Mouse (Mus musculus) intestine, embryonic 16.5 days (tissue): ENCODE measurements around the gene Hist1h2bc. TPM values are rescaled to one million over a fixed set of nuclear protein-coding genes. Genes with fewer than 3 reads are reported as not detected.

ENCODE experiments used
- ATAC-seq: fragments of 200-750 bp; cut with Nextera tagmentation; 2 replicates; pipeline ENCODE4 v1.8.0; 2017; ENCODE audit warnings: moderate TSS enrichment, moderate library complexity
- H3K27ac ChIP-seq: fragments of 300-500 bp; sonication (generic); 2 replicates; pipeline ENCODE4 v1.5.1; 2014; ENCODE audit warnings: mild to moderate bottlenecking, low read length
- H3K27me3 ChIP-seq: fragments of 300-500 bp; sonication (generic); replicated peaks from 2 replicates; pipeline ENCODE4 v1.6.1; 2014; ENCODE audit warnings: low read length, control low read depth, mixed read lengths; ENCODE audit not compliant: control insufficient read depth, insufficient read depth
- H3K36me3 ChIP-seq: fragments of 300-500 bp; sonication (generic); 2 replicates; pipeline ENCODE4 v1.6.1; 2014; ENCODE audit warnings: low read length, control low read depth; ENCODE audit not compliant: control insufficient read depth, insufficient read depth
- H3K4me1 ChIP-seq: fragments of 300-500 bp; sonication (generic); 2 replicates; pipeline ENCODE4 v1.6.1; 2014; ENCODE audit warnings: low read length, control low read depth, mixed read lengths; ENCODE audit not compliant: control insufficient read depth, insufficient read depth
- H3K4me2 ChIP-seq: fragments of 300-500 bp; sonication (generic); 2 replicates; pipeline ENCODE4 v1.6.1; 2014; ENCODE audit warnings: low read depth, low read length, control low read depth
- H3K4me3 ChIP-seq: fragments of 300-500 bp; sonication (generic); 2 replicates; pipeline ENCODE4 v1.5.1; 2014; ENCODE audit warnings: mild to moderate bottlenecking, low read length
- H3K9ac ChIP-seq: fragments of 300-500 bp; sonication (generic); 2 replicates; pipeline ENCODE4 v1.6.1; 2014; ENCODE audit warnings: low read depth, low read length
- H3K9me3 ChIP-seq: fragments of 300-500 bp; sonication (generic); 2 replicates; pipeline ENCODE4 v1.6.1; 2016; ENCODE audit warnings: low read length, control low read depth; ENCODE audit not compliant: control insufficient read depth
- WGBS: fragments of 180-500 bp; shearing (Covaris S2); extraction: QIAGEN DNeasy Blood & Tissue Kit; methylation state at CpG from one replicate; pipeline ENCODE4 v1.1.7; 2014; 5-methylcytosine and 5-hydroxymethylcytosine counted together
- microRNA-seq: library from miRNA; unstranded; fragments of <30 nt; microRNA quantifications from one replicate; pipeline ENCODE4, GENCODE M21; 2016
- polyA plus RNA-seq: library from polyadenylated mRNA; unstranded; fragments of >200 nt; fragmentation: Nextera tagmentation; extraction: Ambion mirVana; gene quantifications from 2 replicates; pipeline ENCODE4 v1.2.1, GENCODE M21; 2015

Gene Hist1h2bc
- polyA plus RNA-seq, 1 experiment from 2014 or later: 101 TPM

DNA sequence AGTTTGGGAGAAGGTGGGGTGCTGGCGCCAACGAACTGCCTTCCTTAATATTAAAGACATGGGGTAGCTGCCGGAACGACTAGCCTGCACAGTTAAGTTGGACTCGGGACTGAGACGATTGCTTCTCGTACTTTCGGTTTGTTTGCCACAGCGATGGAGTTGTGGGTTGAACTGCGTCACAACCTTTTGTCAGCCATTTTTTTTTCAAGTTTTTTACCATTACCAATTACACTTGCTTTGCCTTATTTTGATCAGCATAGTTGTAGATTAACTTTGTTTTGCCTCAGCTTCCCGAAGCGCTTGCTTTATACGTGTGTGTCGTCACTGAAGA, 55.9 kb downstream of the Hist1h2bc start:
- Histone ChIP-seq H3K36me3 (no peaks in the 10 kb centered on the region), H3K27me3 (no peaks in the 10 kb centered on the region), H3K4me2 (peak overlapping the region; percentile 91), H3K9me3 (no peaks in the 10 kb centered on the region), H3K4me1 (peaks cover 5% of the 10 kb centered on the region), H3K9ac (peak overlapping the region; percentile 94), H3K4me3 (peak overlapping the region; percentile 61), H3K27ac (peak overlapping the region; percentile 99)
- no peak for ATAC-seq
- WGBS: under 1% methylated on average over 14 of the region's 14 CpGs

GRCm38 (mm10) chr13:23740256-23740840, 56.3 kb downstream of the Hist1h2bc start:
- Histone ChIP-seq H3K9ac (peak overlapping the region; percentile 94), H3K4me2 (peak overlapping the region; percentile 91), H3K4me1 (peaks cover 5% of the 10 kb centered on the region), H3K27me3 (no peaks in the 10 kb centered on the region), H3K4me3 (peak overlapping the region; percentile 61), H3K9me3 (no peaks in the 10 kb centered on the region), H3K27ac (peak overlapping the region; percentile 99), H3K36me3 (no peaks in the 10 kb centered on the region)
- no peak for ATAC-seq
- 15% methylated on average over 13 of the region's 13 CpGs for WGBS

- Histone ChIP-seq H3K27me3 (no peaks in the 10 kb centered on the region), H3K9ac (no peak overlapping the region), H3K4me1 (peaks cover 5% of the 10 kb centered on the region), H3K27ac (no peak overlapping the region), H3K9me3 (no peaks in the 10 kb centered on the region), H3K4me3 (peak overlapping the region; percentile 61; the same call in 1 of the 2 replicates), H3K36me3 (no peaks in the 10 kb centered on the region), H3K4me2 (peak overlapping the region; percentile 91)
- ATAC-seq: no peak
- 70% methylated on average over 5 of the region's 5 CpGs for WGBS
These were observed 56.9 kb downstream of the Hist1h2bc start for GRCm38 (mm10) chr13:23740910-23741309.

- ATAC-seq: no peak
These were observed 58.0 kb downstream of the Hist1h2bc start for GRCm38 (mm10) chr13:23742007-23742406.

More at GRCm38 (mm10) chr13:23742007-23742406, 58.0 kb downstream of the Hist1h2bc start:
- H3K27ac ChIP-seq: peak overlapping the region; percentile 45; the same call in 1 of the 2 replicates
- H3K36me3 ChIP-seq: no peaks in the 10 kb centered on the region
- H3K27me3 ChIP-seq: no peaks in the 10 kb centered on the region
- no peak overlapping the region; the same call in 1 of the 2 replicates for H3K9ac ChIP-seq
- H3K4me3 ChIP-seq: no peak overlapping the region
- H3K4me2 ChIP-seq: no peak overlapping the region
- no peaks in the 10 kb centered on the region for H3K9me3 ChIP-seq
- peaks cover 6% of the 10 kb centered on the region for H3K4me1 ChIP-seq

Small RNA genes within 50 kb of the gene (microRNA-seq; reads per million reads assigned to microRNA genes)
- gene Gm44350: not detected

Other genes starting within 250 kb of the Hist1h2bc start
- 0.07 and 0.11 TPM in 2 replicates for gene Btn1a1, start 218.3 kb upstream of the Hist1h2bc start, polyA plus RNA-seq
- 0.12 TPM in 2 replicates for gene Btn2a2, start 195.3 kb upstream of the Hist1h2bc start, polyA plus RNA-seq
- gene Hist1h4h, start 153.1 kb upstream of the Hist1h2bc start, polyA plus RNA-seq: 3.5 and 3.7 TPM in 2 replicates
- gene Hist1h2af, start 150.3 kb upstream of the Hist1h2bc start, polyA plus RNA-seq: 2.5 and 3.6 TPM in 2 replicates
- 2.6 and 3.7 TPM in 2 replicates for gene Hist1h3g, start 148.8 kb upstream of the Hist1h2bc start, polyA plus RNA-seq
- 0.65 and 0.94 TPM in 2 replicates for gene Hist1h2bh, start 140.8 kb upstream of the Hist1h2bc start, polyA plus RNA-seq
- 0.44 and 0.60 TPM in 2 replicates for gene Hist1h3f, start 140.1 kb upstream of the Hist1h2bc start, polyA plus RNA-seq
- 0.68 and 0.98 TPM in 2 replicates for gene Hist1h4f, start 132.6 kb upstream of the Hist1h2bc start, polyA plus RNA-seq
- gene Hist1h1d, start 130.9 kb upstream of the Hist1h2bc start, polyA plus RNA-seq: 0.28 and 0.42 TPM in 2 replicates
- 2.7 and 4.1 TPM in 2 replicates for gene Hist1h3e, start 121.8 kb upstream of the Hist1h2bc start, polyA plus RNA-seq
- gene Hist1h2ae, start 113.0 kb upstream of the Hist1h2bc start, polyA plus RNA-seq: 39.1 and 46.5 TPM in 2 replicates
- 8.7 and 8.8 TPM in 2 replicates for gene Hist1h2bg, start 112.8 kb upstream of the Hist1h2bc start, polyA plus RNA-seq
- 0.62 and 2.1 TPM in 2 replicates for gene Hist1h2bf, start 110.0 kb upstream of the Hist1h2bc start, polyA plus RNA-seq
- 0.65 and 2.7 TPM in 2 replicates for gene Hist1h2ad, start 109.8 kb upstream of the Hist1h2bc start, polyA plus RNA-seq
- 3.8 and 4.8 TPM in 2 replicates for gene Hist1h3d, start 108.4 kb upstream of the Hist1h2bc start, polyA plus RNA-seq
- 61.7 and 73.9 TPM in 2 replicates for gene Hist1h4d, start 102.6 kb upstream of the Hist1h2bc start, polyA plus RNA-seq
- gene Hist1h2be, start 63.1 kb upstream of the Hist1h2bc start, polyA plus RNA-seq: 1.4 and 2.3 TPM in 2 replicates
- 10.4 and 13.7 TPM in 2 replicates for gene Hist1h1e, start 61.6 kb upstream of the Hist1h2bc start, polyA plus RNA-seq
- gene Hist1h2ac, start 251 bp upstream of the Hist1h2bc start, polyA plus RNA-seq: 0.94 and 1.0 TPM in 2 replicates
- 0.15 and 0.20 TPM in 2 replicates for gene Hist1h1t, start 11.6 kb downstream of the Hist1h2bc start, polyA plus RNA-seq
- 2.9 and 3.1 TPM in 2 replicates for gene Hist1h4c, start 14.3 kb downstream of the Hist1h2bc start, polyA plus RNA-seq
- 8.5 and 9.7 TPM in 2 replicates for gene Hfe, start 26.7 kb downstream of the Hist1h2bc start, polyA plus RNA-seq
- gene Hist1h1c, start 54.6 kb downstream of the Hist1h2bc start, polyA plus RNA-seq: 33.6 and 35.3 TPM in 2 replicates
- gene Hist1h3c, start 61.4 kb downstream of the Hist1h2bc start, polyA plus RNA-seq: 3.2 and 4.9 TPM in 2 replicates
- gene Hist1h2bb, start 62.5 kb downstream of the Hist1h2bc start, polyA plus RNA-seq: 1.7 and 2.0 TPM in 2 replicates
- 16.9 and 20.0 TPM in 2 replicates for gene Hist1h2ab, start 66.9 kb downstream of the Hist1h2bc start, polyA plus RNA-seq
- gene Hist1h3b, start 68.1 kb downstream of the Hist1h2bc start, polyA plus RNA-seq: 4.7 and 7.4 TPM in 2 replicates
- 1.4 and 2.1 TPM in 2 replicates for gene Hist1h4b, start 72.8 kb downstream of the Hist1h2bc start, polyA plus RNA-seq
- gene Hist1h4a, start 77.0 kb downstream of the Hist1h2bc start, polyA plus RNA-seq: 0.60 TPM in 1 of 2 replicates, not detected in the other
- gene Hist1h3a, start 78.2 kb downstream of the Hist1h2bc start, polyA plus RNA-seq: 3.1 and 4.2 TPM in 2 replicates
- gene Hist1h1a, start 79.5 kb downstream of the Hist1h2bc start, polyA plus RNA-seq: 0.38 and 0.99 TPM in 2 replicates
- gene Trim38, start 85.7 kb downstream of the Hist1h2bc start, polyA plus RNA-seq: 0.11 and 0.12 TPM in 2 replicates
- gene Slc17a2, start 122.8 kb downstream of the Hist1h2bc start, polyA plus RNA-seq: 0.11 TPM in 1 of 2 replicates, not detected in the other
- gene Slc17a3, start 155.2 kb downstream of the Hist1h2bc start, polyA plus RNA-seq: 0.22 and 0.35 TPM in 2 replicates
- 0.77 and 0.97 TPM in 2 replicates for gene Slc17a1, start 183.6 kb downstream of the Hist1h2bc start, polyA plus RNA-seq
- gene Slc17a4, start 230.8 kb downstream of the Hist1h2bc start, polyA plus RNA-seq: 24.8 and 31.7 TPM in 2 replicates
- gene Hist1h2ba, start 250.0 kb downstream of the Hist1h2bc start, polyA plus RNA-seq: not detected in 2 replicates